Comparison of ENCODE assay signal across 8 mouse cellular contexts in genomic region chr8:119839419-119840021, GRCm38 (mm10). TPM values are rescaled to one million over a fixed set of nuclear protein-coding genes. Genes with fewer than 3 reads are reported as not detected.
DNase-seq lines count a peak whose midpoint lies in the region; ATAC-seq and TF ChIP-seq lines count a peak whose summit lies in the region.

No protein-coding gene starts in this region.

- no peak for DNase-seq in spleen, adult 2 months (ENCODE audit: low read depth in 1 of 2, low spot score in 2 of 2)
- DNase-seq in spleen, adult 12 weeks (ENCODE audit: low spot score), result no peak
- DNase-seq in forebrain, embryonic 11.5 days (ENCODE audit: low spot score), result no peak
- DNase-seq in kidney, adult 18-20 months, result peak; percentile 57
- peak; percentile 51 for DNase-seq in mesoderm, embryonic 11.5 days (ENCODE audit: low read depth, low spot score)
- no peak for DNase-seq in urinary bladder, postnatal 25 days (ENCODE audit: low spot score)
- DNase-seq in adrenal gland, postnatal 14 days, result no peak
- DNase-seq in adrenal gland, adult 8-10 months, result no peak

- H3K27me3 ChIP-seq in spleen, adult 2 months (ENCODE audit: control insufficient read depth, insufficient read depth, low read length), result no peaks in the 10 kb centered on the region
- no peaks in the 10 kb centered on the region; the same call in 1 of the 2 replicates for H3K27me3 ChIP-seq in forebrain, embryonic 11.5 days (ENCODE audit: control insufficient read depth, insufficient read depth, low read length)

- H3K4me1 ChIP-seq in spleen, adult 2 months (ENCODE audit: control insufficient read depth, insufficient read depth, insufficient read length), result peaks cover 19% of the 10 kb centered on the region; the same call in 1 of the 2 replicates
- H3K4me1 ChIP-seq in forebrain, embryonic 11.5 days (replicated peaks; ENCODE audit: control insufficient read depth, insufficient read depth, low read length), result peaks cover 9% of the 10 kb centered on the region

- H3K36me3 ChIP-seq in spleen, adult 2 months (ENCODE audit: control insufficient read depth, insufficient read depth, low read length), result peaks cover 3% of the 10 kb centered on the region; the same call in 1 of the 2 replicates
- H3K36me3 ChIP-seq in forebrain, embryonic 11.5 days (ENCODE audit: control insufficient read depth, insufficient read depth, low read length), result no peaks in the 10 kb centered on the region

- peak overlapping the region; percentile 63 for H3K9ac ChIP-seq in forebrain, embryonic 11.5 days (ENCODE audit: low read length)

- no peak for TF ChIP-seq CTCF in spleen, adult 2 months (IDR thresholded peaks at IDR 0.05; ENCODE audit: extremely low read depth, insufficient read depth, insufficient read length, insufficient replicate concordance)

- WGBS in spleen, adult 2 months, result 16% methylated on average over 14 of the region's 14 CpGs
- 17% methylated on average over 14 of the region's 14 CpGs for WGBS in forebrain, embryonic 11.5 days

- H3K4me3 ChIP-seq in spleen, adult 2 months (ENCODE audit: extremely low read depth, insufficient read depth, insufficient read length), result peak overlapping the region; percentile 95
- H3K4me3 ChIP-seq in forebrain, embryonic 11.5 days (ENCODE audit: low read depth, low read length), result peak overlapping the region; percentile 52

- peak overlapping the region; percentile 89 for H3K27ac ChIP-seq in spleen, adult 2 months (ENCODE audit: insufficient read depth, low read length)
- no peak overlapping the region for H3K27ac ChIP-seq in forebrain, embryonic 11.5 days (ENCODE audit: low read depth, low read length)

- no peaks in the 10 kb centered on the region for H3K9me3 ChIP-seq in forebrain, embryonic 11.5 days (ENCODE audit: control insufficient read depth, low read length)

- no peak for TF ChIP-seq POLR2A in spleen, adult 2 months (IDR thresholded peaks at IDR 0.05; ENCODE audit: low read depth, low read length)

- ATAC-seq in forebrain, embryonic 11.5 days (replicated peaks; ENCODE audit: low FRiP score), result peak; percentile 25; the same call in 1 of the 2 replicates

- H3K4me2 ChIP-seq in forebrain, embryonic 11.5 days (ENCODE audit: low read depth, low read length, severe bottlenecking), result peak overlapping the region; percentile 89

RNA-seq across cellular contexts. Expression of gene Cotl1, which starts 0.8 kb away (rescaled TPM):
- 606 and 770 TPM in 2 replicates for polyA plus RNA-seq in spleen, adult 2 months (2012; rRNA removed)
- polyA plus RNA-seq in forebrain, embryonic 11.5 days (2014; fragmentation: Nextera tagmentation; extraction: Ambion mirVana), result 167 and 251 TPM in 2 replicates
- total RNA-seq in adrenal gland, postnatal 14 days (2021), result 56.9 and 79.0 TPM in 2 replicates
- 10 to 100 TPM; 38.1 to 64.0 (median 54.4) TPM for total RNA-seq in adrenal gland, adult 8-10 months (2022)

RNA-seq across cellular contexts. Expression of gene Klhl36, which starts 22.5 kb away (rescaled TPM):
- polyA plus RNA-seq in spleen, adult 2 months (2012; rRNA removed), result 27.2 and 54.6 TPM in 2 replicates
- 7.3 and 9.9 TPM in 2 replicates for polyA plus RNA-seq in forebrain, embryonic 11.5 days (2014; fragmentation: Nextera tagmentation; extraction: Ambion mirVana)
- total RNA-seq in adrenal gland, postnatal 14 days (2021), result 6.6 and 10.0 TPM in 2 replicates
- 10 to 100 TPM in 3 of 4 experiments, 1 to 10 TPM in 1; 8.4 to 13.8 (median 11.8) TPM for total RNA-seq in adrenal gland, adult 8-10 months (2022)

Comparison
In these comparisons a context has a peak if more than half of its experiments do, and no peak if none do; other contexts are left out.
1. DNase-seq: peak in kidney, adult 18-20 months (single experiment) and mesoderm, embryonic 11.5 days (single experiment); none in spleen, adult 2 months (0 of 2), spleen, adult 12 weeks (single experiment), forebrain, embryonic 11.5 days (single experiment), urinary bladder, postnatal 25 days (single experiment), adrenal gland, postnatal 14 days (single experiment) and adrenal gland, adult 8-10 months (single experiment).